Mouse (Mus musculus) cortical plate, adult 2 months (tissue): ENCODE measurements at regions not wholly inside any gene's neighbourhood (a gene's known extent, or its start where the extent isn't known, plus 50 kb on each side); places are given as distances from the start of the nearest gene placed in this dataset.

Experiments
- CTCF ChIP-seq: fragments of 200-500 bp; IDR thresholded peaks from 2 replicates; pipeline ENCODE4 v1.5.1; 2011; ENCODE audit warnings: mild to moderate bottlenecking, control low read depth, low read length; ENCODE audit not compliant: insufficient read depth; ENCODE audit errors: extremely low read depth
- POLR2A ChIP-seq: fragments of 200-500 bp; IDR thresholded peaks from 2 replicates; pipeline ENCODE4 v1.6.1; 2011; ENCODE audit warnings: mild to moderate bottlenecking, low read length, control low read depth; ENCODE audit not compliant: insufficient read depth; ENCODE audit errors: extremely low read depth

DNA sequence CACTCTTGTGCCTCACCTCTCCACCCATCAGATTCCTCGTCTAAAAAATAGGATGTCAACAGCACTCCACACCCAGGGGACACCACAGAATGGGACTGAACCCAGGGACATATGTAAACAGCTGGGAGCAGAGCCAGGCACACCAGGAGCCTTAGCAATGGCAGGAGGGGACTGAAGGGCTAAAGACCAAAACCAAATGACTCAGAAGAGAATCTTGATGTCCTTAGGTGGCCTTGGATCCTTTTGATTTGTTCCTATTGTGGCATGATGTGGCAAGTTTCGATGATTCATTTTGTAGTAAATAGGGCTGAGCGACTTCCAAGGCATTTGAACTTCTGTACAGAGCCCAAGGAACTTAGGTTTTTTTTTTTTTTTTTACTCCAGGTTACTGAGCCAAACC lies 233.4 kb downstream of the Snx10 start:
- TF ChIP-seq CTCF, result no peak
- no peak for TF ChIP-seq POLR2A
